Mouse (Mus musculus) MEL (cell line): Measurements from ENCODE around the gene Epha2. TPM values are rescaled to one million over a fixed set of nuclear protein-coding genes. Genes with fewer than 3 reads are reported as not detected.

ENCODE experiments used
- DNase-seq: peaks from one replicate; pipeline ENCODE4 v3.0.0; 2011; ENCODE audit warnings: low read depth, low spot score
- H3K27ac ChIP-seq: 2 replicates; pipeline ENCODE4 v1.5.1; 2012; ENCODE audit warnings: low read depth, mild to moderate bottlenecking, control low read depth, low read length, moderate library complexity; ENCODE audit not compliant: control insufficient read depth
- H3K27me3 ChIP-seq, 2 experiments: fragments of 150-350 bp in 1 of 2; sonication (generic) in 1 of 2; 2 replicates each; pipeline ENCODE4 v1.6.1; 2012; ENCODE audit warnings: low read length in 2 of 2, mild to moderate bottlenecking in 2 of 2, improper control_type of control experiment in 1 of 2, moderate library complexity in 1 of 2; ENCODE audit not compliant: insufficient read depth in 2 of 2, control insufficient read depth in 1 of 2
- H3K36me3 ChIP-seq, 2 experiments: 2 replicates each; pipeline ENCODE4 v1.6.1; 2012 to 2014; ENCODE audit warnings: low read length in 2 of 2, improper control_type of control experiment in 1 of 2, inconsistent platforms in 1 of 2, mild to moderate bottlenecking in 1 of 2; ENCODE audit not compliant: insufficient read depth in 2 of 2, control insufficient read depth in 1 of 2
- H3K4me1 ChIP-seq, 2 experiments: fragments of 150-350 bp in 1 of 2; sonication (generic) in 1 of 2; 2 replicates each; pipeline ENCODE4 v1.6.1; 2012; ENCODE audit warnings: low read length in 2 of 2, improper control_type of control experiment in 1 of 2, mild to moderate bottlenecking in 1 of 2; ENCODE audit not compliant: insufficient read depth in 2 of 2, control insufficient read depth in 1 of 2
- H3K4me3 ChIP-seq, 2 experiments: fragments of 150-350 bp in 1 of 2; sonication (generic) in 1 of 2; 2 replicates each; pipeline ENCODE4 v1.5.1; 2012; ENCODE audit warnings: low read depth in 2 of 2, low read length in 2 of 2, mild to moderate bottlenecking in 2 of 2, moderate library complexity in 2 of 2, control low read depth in 1 of 2, improper control_type of control experiment in 1 of 2; ENCODE audit not compliant: control insufficient read depth in 1 of 2, insufficient read depth in 1 of 2
- H3K79me2 ChIP-seq: 2 replicates; pipeline ENCODE4 v1.6.1; 2012; ENCODE audit warnings: mild to moderate bottlenecking, low read length, moderate library complexity; ENCODE audit not compliant: control insufficient read depth, poor library complexity, insufficient read depth
- H3K9ac ChIP-seq: 2 replicates; pipeline ENCODE4 v1.6.1; 2012; ENCODE audit warnings: low read depth, mild to moderate bottlenecking, control low read depth, low read length, moderate library complexity; ENCODE audit not compliant: control insufficient read depth, poor library complexity, severe bottlenecking
- H3K9me3 ChIP-seq: fragments of 150-350 bp; sonication (generic); replicated peaks from 2 replicates; pipeline ENCODE4 v1.6.1; 2012; ENCODE audit warnings: mild to moderate bottlenecking, low read length, improper control_type of control experiment, moderate library complexity; ENCODE audit not compliant: insufficient read depth
- CHD1 ChIP-seq: IDR thresholded peaks from 2 replicates; pipeline ENCODE4 v1.6.1; 2012; ENCODE audit warnings: low read depth, mild to moderate bottlenecking, inconsistent platforms, low read length, improper control_type of control experiment
- CHD2 ChIP-seq: IDR thresholded peaks from 2 replicates; pipeline ENCODE4 v1.6.1; 2011; ENCODE audit warnings: low read length, improper control_type of control experiment
- ETS1 ChIP-seq: IDR thresholded peaks from 2 replicates; pipeline ENCODE4 v1.6.1; 2012; ENCODE audit warnings: low read depth, mild to moderate bottlenecking, inconsistent platforms, low read length, improper control_type of control experiment, moderate library complexity
- JUND ChIP-seq: IDR thresholded peaks from 2 replicates; pipeline ENCODE4 v1.6.1; 2011; ENCODE audit warnings: low read depth, mild to moderate bottlenecking, improper control_type of control experiment, low read length
- KAT2A ChIP-seq: conservative IDR thresholded peaks from 2 replicates; pipeline ENCODE4 v1.6.1; 2012; ENCODE audit warnings: low read depth, low read length, improper control_type of control experiment, inconsistent platforms
- MAFK ChIP-seq: IDR thresholded peaks from 2 replicates; pipeline ENCODE4 v1.6.1; 2011; ENCODE audit warnings: low read depth, mild to moderate bottlenecking, low read length, improper control_type of control experiment, borderline replicate concordance
- MAZ ChIP-seq: IDR thresholded peaks from 2 replicates; pipeline ENCODE4 v1.6.1; 2012; ENCODE audit warnings: low read depth, mild to moderate bottlenecking, inconsistent platforms, low read length, improper control_type of control experiment
- MXI1 ChIP-seq: IDR thresholded peaks from 2 replicates; pipeline ENCODE4 v1.6.1; 2011; ENCODE audit warnings: mild to moderate bottlenecking, low read depth, low read length, improper control_type of control experiment
- MYB ChIP-seq: IDR thresholded peaks from 2 replicates; pipeline ENCODE4 v1.6.1; 2011; ENCODE audit warnings: mild to moderate bottlenecking, low read depth, low read length, improper control_type of control experiment
- NELFE ChIP-seq: IDR thresholded peaks from 2 replicates; pipeline ENCODE4 v1.6.1; 2011; ENCODE audit warnings: low read depth, low read length, improper control_type of control experiment
- NRF1 ChIP-seq: IDR thresholded peaks from 2 replicates; pipeline ENCODE4 v1.6.1; 2014; ENCODE audit warnings: low read depth, mild to moderate bottlenecking, inconsistent platforms, low read length, improper control_type of control experiment, moderate library complexity; ENCODE audit not compliant: poor library complexity, insufficient read depth, severe bottlenecking
- POLR2A ChIP-seq, 2 experiments: IDR thresholded peaks; 2 replicates each; pipeline ENCODE4 v1.6.1; 2011 to 2012; ENCODE audit warnings: low read length in 2 of 2, mild to moderate bottlenecking in 2 of 2, control low read depth in 1 of 2, improper control_type of control experiment in 1 of 2, low read depth in 1 of 2, moderate library complexity in 1 of 2; ENCODE audit not compliant: control insufficient read depth in 1 of 2, insufficient read depth in 1 of 2, poor library complexity in 1 of 2
- RCOR1 ChIP-seq: IDR thresholded peaks from 2 replicates; pipeline ENCODE4 v1.6.1; 2012; ENCODE audit warnings: low read depth, mild to moderate bottlenecking, inconsistent platforms, low read length, improper control_type of control experiment
- SMC3 ChIP-seq: IDR thresholded peaks from 2 replicates; pipeline ENCODE4 v1.6.1; 2011; ENCODE audit warnings: low read depth, low read length, improper control_type of control experiment
- TAL1 ChIP-seq: IDR thresholded peaks from 2 replicates; pipeline ENCODE4 v1.6.1; 2012; ENCODE audit warnings: mild to moderate bottlenecking, inconsistent platforms, low read length, moderate library complexity, mixed read lengths
- USF1 ChIP-seq: IDR thresholded peaks from 2 replicates; pipeline ENCODE4 v1.6.1; 2014; ENCODE audit warnings: low read depth, mild to moderate bottlenecking, inconsistent platforms, low read length, improper control_type of control experiment, moderate library complexity
- ZKSCAN1 ChIP-seq: IDR thresholded peaks from 2 replicates; pipeline ENCODE4 v1.6.1; 2012; ENCODE audit warnings: low read depth, mild to moderate bottlenecking, inconsistent platforms, low read length, improper control_type of control experiment, moderate library complexity
- polyA plus RNA-seq, 2 experiments: library from polyadenylated mRNA; stranded (reverse) in 1 of 2; unstranded in 1 of 2; fragments of >175 nt in 1 of 2; fragments of >200 nt in 1 of 2; gene quantifications; 2 replicates each; pipeline versions ENCODE4 v1.2.1 to v1.2.4; 2012; ENCODE audit warnings: low replicate concordance in 2 of 2, low read depth in 1 of 2; ENCODE audit not compliant: insufficient read length in 2 of 2, insufficient read depth in 1 of 2, missing spikeins in 1 of 2
- total RNA-seq: library from RNA; depleted of rRNA; stranded (reverse); fragments of 300-350 nt; gene quantifications from 2 replicates; pipeline ENCODE4 v1.2.3, GENCODE M21; 2012

Epha2 gene
- total and polyA plus RNA-seq, 3 experiments: 2.3 to 5.9 TPM; not detected in 1

DNA sequence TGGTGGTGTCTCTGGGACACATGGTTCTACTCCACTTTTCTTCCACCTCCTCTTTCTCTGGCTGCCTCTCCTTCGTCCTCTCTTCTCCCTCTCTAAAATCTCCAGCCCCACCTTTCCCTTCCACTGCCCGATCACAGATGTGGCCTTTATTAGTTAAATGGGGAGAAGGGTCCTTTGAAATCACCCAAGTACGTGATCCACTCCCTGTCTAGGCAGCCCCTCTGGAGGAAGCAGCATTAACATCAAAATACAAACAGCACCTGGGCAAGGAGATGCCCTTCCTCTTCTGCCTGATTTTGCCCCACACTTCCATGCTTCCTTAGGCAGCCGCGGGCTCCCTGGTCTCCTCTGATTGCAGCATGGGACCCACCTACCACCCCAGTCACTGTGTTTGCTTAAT, 18.4 kb upstream of the Epha2 start:
- H3K79me2 ChIP-seq: no peaks in the 10 kb centered on the region
- no peaks in the 10 kb centered on the region for H3K36me3 ChIP-seq
- H3K4me1 ChIP-seq: 0 out of 4 replicates have a peak, but pooled peaks cover 0 to 2% of the 10 kb centered on the region in 2 experiments
- TF ChIP-seq CHD2: no peak
- no peak for TF ChIP-seq SMC3
- no peak for TF ChIP-seq JUND
- no peak for TF ChIP-seq MAZ
- no peak for TF ChIP-seq KAT2A
- TF ChIP-seq RCOR1: no peak
- TF ChIP-seq MYB: no peak
- no peak for TF ChIP-seq CHD1
- no peak for TF ChIP-seq USF1
- TF ChIP-seq ETS1: no peak
- TF ChIP-seq MAFK: no peak
- TF ChIP-seq POLR2A (IDR thresholded peaks at IDR 0.05; ENCODE audit: control insufficient read depth in 1 of 2, insufficient read depth in 1 of 2, low read depth in 1 of 2, low read length in 2 of 2, poor library complexity in 1 of 2): no peak
- no peak overlapping the region for H3K27ac ChIP-seq
- H3K27me3 ChIP-seq: peaks cover 0 to 3% of the 10 kb centered on the region in 2 experiments; a peak in 2 of 4 replicates
- no peak overlapping the region for H3K9ac ChIP-seq
- DNase-seq: no peak
- no peaks in the 10 kb centered on the region for H3K9me3 ChIP-seq
- H3K4me3 ChIP-seq: no peak overlapping the region

DNA sequence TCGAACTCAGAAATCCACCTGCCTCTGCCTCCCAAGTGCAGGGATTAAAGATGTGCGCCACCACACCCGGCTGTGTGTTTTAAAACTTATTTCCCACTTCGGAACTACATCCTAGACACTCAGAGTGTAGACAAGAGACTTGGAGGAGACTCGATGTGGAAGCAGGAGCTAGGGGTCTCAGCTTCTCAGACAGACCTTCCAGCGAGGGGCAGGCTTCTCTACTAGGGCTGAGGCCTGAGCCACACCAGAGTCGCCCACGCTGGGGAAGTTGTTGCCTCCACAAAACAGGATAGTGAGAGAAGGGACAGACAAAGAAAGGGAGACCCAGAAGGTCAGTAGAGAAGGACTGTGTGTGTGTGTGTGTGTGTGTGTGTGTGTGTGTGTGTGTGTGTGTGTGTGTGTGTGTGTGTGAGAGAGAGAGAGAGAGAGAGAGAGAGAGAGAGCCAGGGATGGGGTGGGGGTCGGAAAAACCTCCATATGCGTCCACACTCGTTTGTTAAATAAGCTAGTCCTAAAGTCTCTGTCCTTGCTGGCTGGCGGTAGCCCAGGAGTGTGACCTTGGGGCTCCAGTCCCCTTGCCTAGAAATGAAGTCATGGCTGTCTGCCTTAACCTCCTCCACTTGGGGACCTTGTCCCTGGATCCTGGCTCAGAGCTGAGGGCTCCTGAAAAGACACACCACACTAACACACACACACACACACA, 17.7 kb upstream of the Epha2 start:
- no peak for DNase-seq
- TF ChIP-seq TAL1 (no peak), KAT2A (no peak), USF1 (no peak), ZKSCAN1 (no peak), MXI1 (no peak), NRF1 (no peak), NELFE (no peak)
- TF ChIP-seq, all 39 proteins: peak for 0
- Histone ChIP-seq H3K36me3 (no peaks in the 10 kb centered on the region), H3K4me1 (0 out of 4 replicates have a peak, but pooled peaks cover 0 to 4% of the 10 kb centered on the region in 2 experiments), H3K9me3 (no peaks in the 10 kb centered on the region), H3K9ac (no peak overlapping the region), H3K27me3 (peaks cover 0 to 3% of the 10 kb centered on the region in 2 experiments; a peak in 2 of 4 replicates), H3K4me3 (no peak overlapping the region), H3K27ac (no peak overlapping the region), H3K79me2 (no peaks in the 10 kb centered on the region)
